Mouse (Mus musculus) embryonic facial prominence, embryonic 12.5 days (tissue): ENCODE results near the gene Zfp74. TPM values are rescaled to one million over a fixed set of nuclear protein-coding genes. Genes with fewer than 3 reads are reported as not detected.

ENCODE experiments used
- ATAC-seq: fragments of 200-750 bp; cut with Nextera tagmentation; 2 replicates; pipeline ENCODE4 v1.8.0; 2017; ENCODE audit not compliant: insufficient number of reproducible peaks, insufficient read depth, low FRiP score, low TSS enrichment
- H3K27ac ChIP-seq: fragments of 300-500 bp; sonication (generic); 2 replicates; pipeline ENCODE4 v1.5.1; 2016; ENCODE audit warnings: mild to moderate bottlenecking
- H3K27me3 ChIP-seq: fragments of 300-500 bp; sonication (generic); 2 replicates; pipeline ENCODE4 v1.6.1; 2016; ENCODE audit warnings: mild to moderate bottlenecking, moderate library complexity
- H3K36me3 ChIP-seq: fragments of 300-500 bp; sonication (generic); 2 replicates; pipeline ENCODE4 v1.6.1; 2016; ENCODE audit warnings: mild to moderate bottlenecking
- H3K4me1 ChIP-seq: fragments of 300-500 bp; sonication (generic); 2 replicates; pipeline ENCODE4 v1.6.1; 2016
- H3K4me2 ChIP-seq: fragments of 300-500 bp; sonication (generic); replicated peaks from 2 replicates; pipeline ENCODE4 v1.6.1; 2016; ENCODE audit warnings: mild to moderate bottlenecking, moderate library complexity
- H3K4me3 ChIP-seq: fragments of 300-500 bp; sonication (generic); 2 replicates; pipeline ENCODE4 v1.5.1; 2016; ENCODE audit warnings: mild to moderate bottlenecking
- H3K9ac ChIP-seq: fragments of 300-500 bp; sonication (generic); 2 replicates; pipeline ENCODE4 v1.6.1; 2016; ENCODE audit warnings: mild to moderate bottlenecking, moderate library complexity
- H3K9me3 ChIP-seq: fragments of 300-500 bp; sonication (generic); 2 replicates; pipeline ENCODE4 v1.6.1; 2016; ENCODE audit warnings: mild to moderate bottlenecking, moderate library complexity
- WGBS: fragments of 180-500 bp; shearing (Covaris S2); methylation state at CpG from one replicate; pipeline ENCODE4 v1.1.7; 2016; 5-methylcytosine and 5-hydroxymethylcytosine counted together
- polyA plus RNA-seq: library from polyadenylated mRNA; unstranded; fragments of >200 nt; fragmentation: Nextera tagmentation; extraction: Ambion mirVana; gene quantifications from 2 replicates; pipeline ENCODE4 v1.2.1, GENCODE M21; 2016

Gene Zfp74
- 17.2 and 18.0 TPM in 2 replicates for polyA plus RNA-seq

- peak; percentile 91 for ATAC-seq
- H3K4me1 ChIP-seq, result no peaks in the 10 kb centered on the region; the same call in 1 of the 2 replicates
- 2% methylated on average over 52 of the region's 52 CpGs for WGBS
- H3K9ac ChIP-seq, result peak within 1 kb of the TSS; percentile 90
- H3K9me3 ChIP-seq, result no peaks in the 10 kb centered on the region
- peak within 1 kb of the TSS; percentile 74 for H3K4me3 ChIP-seq
- peak within 1 kb of the TSS; percentile 56 for H3K4me2 ChIP-seq
- H3K27ac ChIP-seq, result peak within 1 kb of the TSS; percentile 97
- H3K36me3 ChIP-seq, result peaks cover 18% of the 10 kb centered on the region
- no peaks in the 10 kb centered on the region for H3K27me3 ChIP-seq
Measured at GRCm38 (mm10) chr7:29953513-29954401, at the start of gene Zfp74. TSS of gene Zfp74 (minus strand) at chr7:29954089.

- Histone ChIP-seq H3K36me3 (peaks cover 70% of the 10 kb centered on the region), H3K27ac (no peak overlapping the region)
Measured at GRCm38 (mm10) chr7:30000601-30001000, 46.7 kb upstream of the Zfp74 start.

GRCm38 (mm10) chr7:29995134-29995533, 41.2 kb upstream of the Zfp74 start:
- H3K4me3 ChIP-seq, result no peak overlapping the region
- ATAC-seq, result no peak
- H3K36me3 ChIP-seq, result peaks cover 84% of the 10 kb centered on the region
- H3K9ac ChIP-seq, result no peak overlapping the region
- no peak overlapping the region for H3K4me2 ChIP-seq
- 91% methylated on average over 8 of the region's 8 CpGs for WGBS
- H3K27ac ChIP-seq, result no peak overlapping the region
- H3K9me3 ChIP-seq, result no peaks in the 10 kb centered on the region
- no peaks in the 10 kb centered on the region for H3K27me3 ChIP-seq
- no peaks in the 10 kb centered on the region for H3K4me1 ChIP-seq

More at GRCm38 (mm10) chr7:30000601-30001000, 46.7 kb upstream of the Zfp74 start:
- ATAC-seq, result no peak
- H3K9me3 ChIP-seq, result no peaks in the 10 kb centered on the region
- H3K4me2 ChIP-seq, result no peak overlapping the region
- no peaks in the 10 kb centered on the region for H3K27me3 ChIP-seq
- WGBS, result 90% methylated on average over 5 of the region's 5 CpGs
- no peaks in the 10 kb centered on the region for H3K4me1 ChIP-seq
- no peak overlapping the region for H3K9ac ChIP-seq
- H3K4me3 ChIP-seq, result no peak overlapping the region

GRCm38 (mm10) chr7:29993340-29993739, 39.5 kb upstream of the Zfp74 start:
- ATAC-seq, result no peak
- 94% methylated on average over 9 of the region's 9 CpGs for WGBS
- peaks cover 74% of the 10 kb centered on the region for H3K36me3 ChIP-seq

GRCm38 (mm10) chr7:29992698-29993097, 38.8 kb upstream of the Zfp74 start:
- H3K27ac ChIP-seq, result no peak overlapping the region
- H3K4me1 ChIP-seq, result no peaks in the 10 kb centered on the region
- no peaks in the 10 kb centered on the region for H3K27me3 ChIP-seq
- 96% methylated on average over 8 of the region's 8 CpGs for WGBS
- no peak overlapping the region for H3K4me3 ChIP-seq
- no peaks in the 10 kb centered on the region for H3K9me3 ChIP-seq
- H3K36me3 ChIP-seq, result peaks cover 73% of the 10 kb centered on the region
- no peak for ATAC-seq
- no peak overlapping the region for H3K4me2 ChIP-seq
- H3K9ac ChIP-seq, result no peak overlapping the region

More at GRCm38 (mm10) chr7:29993340-29993739, 39.5 kb upstream of the Zfp74 start:
- H3K9me3 ChIP-seq, result no peaks in the 10 kb centered on the region
- no peaks in the 10 kb centered on the region for H3K27me3 ChIP-seq
- no peak overlapping the region for H3K27ac ChIP-seq
- H3K9ac ChIP-seq, result no peak overlapping the region
- no peaks in the 10 kb centered on the region for H3K4me1 ChIP-seq
- H3K4me2 ChIP-seq, result no peak overlapping the region
- no peak overlapping the region for H3K4me3 ChIP-seq

- no peak overlapping the region for H3K4me2 ChIP-seq
- H3K27me3 ChIP-seq, result no peaks in the 10 kb centered on the region
- no peak for ATAC-seq
- H3K27ac ChIP-seq, result no peak overlapping the region
- peaks cover 62% of the 10 kb centered on the region for H3K36me3 ChIP-seq
- H3K9ac ChIP-seq, result no peak overlapping the region
- H3K4me1 ChIP-seq, result peaks cover 10% of the 10 kb centered on the region; the same call in 1 of the 2 replicates
- 81% methylated on average over 11 of the region's 11 CpGs for WGBS
- no peaks in the 10 kb centered on the region for H3K9me3 ChIP-seq
- H3K4me3 ChIP-seq, result no peak overlapping the region
Measured at GRCm38 (mm10) chr7:29989031-29989430, 35.1 kb upstream of the Zfp74 start.

GRCm38 (mm10) chr7:29987551-29987950, 33.7 kb upstream of the Zfp74 start:
- WGBS, result 87% methylated on average over 5 of the region's 5 CpGs
- Histone ChIP-seq H3K4me2 (no peak overlapping the region), H3K9me3 (no peaks in the 10 kb centered on the region), H3K27ac (no peak overlapping the region), H3K36me3 (peaks cover 51% of the 10 kb centered on the region), H3K4me1 (peaks cover 16% of the 10 kb centered on the region; the same call in 1 of the 2 replicates), H3K4me3 (no peak overlapping the region), H3K9ac (no peak overlapping the region), H3K27me3 (no peaks in the 10 kb centered on the region)
- no peak for ATAC-seq

GRCm38 (mm10) chr7:29986101-29986500, 32.2 kb upstream of the Zfp74 start:
- H3K4me2 ChIP-seq, result peak overlapping the region; percentile 55; the same call in 1 of the 2 replicates
- H3K36me3 ChIP-seq, result peaks cover 39% of the 10 kb centered on the region
- no peaks in the 10 kb centered on the region for H3K27me3 ChIP-seq
- H3K4me1 ChIP-seq, result peaks cover 18% of the 10 kb centered on the region; the same call in 1 of the 2 replicates
- H3K9ac ChIP-seq, result no peak overlapping the region
- 92% methylated on average over 8 of the region's 8 CpGs for WGBS
- no peak for ATAC-seq
- H3K9me3 ChIP-seq, result no peaks in the 10 kb centered on the region
- H3K27ac ChIP-seq, result no peak overlapping the region
- H3K4me3 ChIP-seq, result no peak overlapping the region

- Histone ChIP-seq H3K4me3 (peak within 1 kb of the TSS; percentile 78), H3K4me1 (peaks cover 18% of the 10 kb centered on the region; the same call in 1 of the 2 replicates), H3K36me3 (peaks cover 27% of the 10 kb centered on the region), H3K27ac (peak within 1 kb of the TSS; percentile 96), H3K4me2 (peak within 1 kb of the TSS; percentile 55), H3K9me3 (no peaks in the 10 kb centered on the region), H3K9ac (peak within 1 kb of the TSS; percentile 79), H3K27me3 (no peaks in the 10 kb centered on the region)
- under 1% methylated on average over 62 of the region's 62 CpGs for WGBS
- ATAC-seq, result peak; percentile 90
Measured at GRCm38 (mm10) chr7:29983690-29984380, 29.9 kb upstream of the Zfp74 start, which contains the start of gene Zfp568. TSS of gene Zfp568 (plus strand) at chr7:29983955.

- Histone ChIP-seq H3K27me3 (no peaks in the 10 kb centered on the region), H3K4me2 (peak overlapping the region; percentile 55), H3K4me1 (peaks cover 18% of the 10 kb centered on the region; the same call in 1 of the 2 replicates), H3K9ac (peak overlapping the region; percentile 79), H3K27ac (peak overlapping the region; percentile 96), H3K9me3 (no peaks in the 10 kb centered on the region), H3K36me3 (peaks cover 24% of the 10 kb centered on the region), H3K4me3 (peak overlapping the region; percentile 78)
- WGBS, result under 1% methylated on average over 8 of the region's 8 CpGs
- ATAC-seq, result no peak; the same call in 1 of the 2 replicates
Measured at GRCm38 (mm10) chr7:29983340-29983689, 29.4 kb upstream of the Zfp74 start.

GRCm38 (mm10) chr7:29982931-29983330, 29.0 kb upstream of the Zfp74 start:
- H3K27ac ChIP-seq, result peak overlapping the region; percentile 96
- no peaks in the 10 kb centered on the region for H3K27me3 ChIP-seq
- no peaks in the 10 kb centered on the region for H3K9me3 ChIP-seq
- H3K4me3 ChIP-seq, result peak overlapping the region; percentile 78
- ATAC-seq, result no peak
- H3K4me2 ChIP-seq, result peak overlapping the region; percentile 55
- H3K9ac ChIP-seq, result peak overlapping the region; percentile 79
- peaks cover 18% of the 10 kb centered on the region; the same call in 1 of the 2 replicates for H3K4me1 ChIP-seq
- WGBS, result 30% methylated on average over 6 of the region's 6 CpGs
- peaks cover 21% of the 10 kb centered on the region for H3K36me3 ChIP-seq
